Mouse (Mus musculus): Measurements from ENCODE around the gene Pxt1.

- TF ChIP-seq POLR2A (IDR thresholded peaks at IDR 0.05; ENCODE audit: insufficient read length, low read depth) (no peak), USF1 (IDR thresholded peaks at IDR 0.05; ENCODE audit: low read depth) (no peak), E2F4 (IDR thresholded peaks at IDR 0.05; ENCODE audit: insufficient read depth) (no peak), TCF3 (IDR thresholded peaks at IDR 0.05; ENCODE audit: insufficient read length, low read depth) (no peak), MAX (IDR thresholded peaks at IDR 0.05; ENCODE audit: low read depth) (no peak)
Observed at GRCm38 (mm10) chr17:28926380-28926779, 17.3 kb downstream of the Pxt1 start.

Data from myocyte (in vitro differentiated cells).